Mouse (Mus musculus) midbrain, embryonic 12.5 days (tissue): ENCODE measurements around the gene Pin4. TPM values are rescaled to one million over a fixed set of nuclear protein-coding genes. Genes with fewer than 3 reads are reported as not detected.

Experiments used
- ATAC-seq: fragments of 200-750 bp; cut with Nextera tagmentation; 2 replicates; pipeline ENCODE4 v1.8.0; 2017; ENCODE audit warnings: low read depth, moderate TSS enrichment, moderate library complexity; ENCODE audit not compliant: low FRiP score
- H3K27ac ChIP-seq: fragments of 300-500 bp; sonication (generic); replicated peaks from 2 replicates; pipeline ENCODE4 v1.5.1; 2016; ENCODE audit warnings: mild to moderate bottlenecking
- H3K27me3 ChIP-seq: fragments of 300-500 bp; sonication (generic); 2 replicates; pipeline ENCODE4 v1.6.1; 2016; ENCODE audit warnings: mild to moderate bottlenecking
- H3K36me3 ChIP-seq: fragments of 300-500 bp; sonication (generic); 2 replicates; pipeline ENCODE4 v1.6.1; 2016
- H3K4me1 ChIP-seq: fragments of 300-500 bp; sonication (generic); 2 replicates; pipeline ENCODE4 v1.6.1; 2016
- H3K4me2 ChIP-seq: fragments of 300-500 bp; sonication (generic); replicated peaks from 2 replicates; pipeline ENCODE4 v1.6.1; 2016; ENCODE audit warnings: mild to moderate bottlenecking, moderate library complexity
- H3K4me3 ChIP-seq: fragments of 300-500 bp; sonication (generic); 2 replicates; pipeline ENCODE4 v1.5.1; 2016; ENCODE audit warnings: mild to moderate bottlenecking
- H3K9ac ChIP-seq: fragments of 300-500 bp; sonication (generic); replicated peaks from 2 replicates; pipeline ENCODE4 v1.6.1; 2016; ENCODE audit warnings: mild to moderate bottlenecking, moderate library complexity
- H3K9me3 ChIP-seq: fragments of 300-500 bp; sonication (generic); 2 replicates; pipeline ENCODE4 v1.6.1; 2016; ENCODE audit warnings: mild to moderate bottlenecking
- WGBS: fragments of 180-500 bp; shearing (Covaris S2); methylation state at CpG from one replicate; pipeline ENCODE4 v1.1.7; 2016; 5-methylcytosine and 5-hydroxymethylcytosine counted together
- polyA plus RNA-seq: library from polyadenylated mRNA; unstranded; fragments of >200 nt; fragmentation: Nextera tagmentation; extraction: Ambion mirVana; gene quantifications from 2 replicates; pipeline ENCODE4 v1.2.1, GENCODE M21; 2016

Gene Pin4
- polyA plus RNA-seq, result 75.5 and 79.3 TPM in 2 replicates

GRCm38 (mm10) chrX:102119042-102119864, at the start of gene Pin4:
Gene Pin4, plus strand, starts transcription at chrX:102119447.
- H3K4me1 ChIP-seq, result no peaks in the 10 kb centered on the region
- peak within 1 kb of the TSS; percentile 66 for H3K27ac ChIP-seq
- H3K27me3 ChIP-seq, result peaks cover 4% of the 10 kb centered on the region; the same call in 1 of the 2 replicates
- H3K4me2 ChIP-seq, result peak within 1 kb of the TSS; percentile 61
- peak; percentile 99 for ATAC-seq
- H3K36me3 ChIP-seq, result peaks cover 19% of the 10 kb centered on the region
- H3K9ac ChIP-seq, result peak within 1 kb of the TSS; percentile 67
- H3K4me3 ChIP-seq, result peak within 1 kb of the TSS; percentile 62
- 17% methylated on average over 30 of the region's 30 CpGs for WGBS
- H3K9me3 ChIP-seq, result no peaks in the 10 kb centered on the region

GRCm38 (mm10) chrX:102070591-102071471, 48.4 kb upstream of the Pin4 start, which contains the start of gene Rtl5:
Gene Rtl5, minus strand, starts transcription at chrX:102071304.
- peak within 1 kb of the TSS; percentile 54 for H3K4me3 ChIP-seq
- no peaks in the 10 kb centered on the region for H3K9me3 ChIP-seq
- H3K9ac ChIP-seq, result peak within 1 kb of the TSS; percentile 64
- 20% methylated on average over 59 of the region's 61 CpGs for WGBS
- peaks cover 45% of the 10 kb centered on the region for H3K27me3 ChIP-seq
- H3K36me3 ChIP-seq, result no peaks in the 10 kb centered on the region
- ATAC-seq, result peak; percentile 93
- H3K27ac ChIP-seq, result peak within 1 kb of the TSS; percentile 78
- H3K4me2 ChIP-seq, result peak within 1 kb of the TSS; percentile 61
- H3K4me1 ChIP-seq, result peaks cover 38% of the 10 kb centered on the region

GRCm38 (mm10) chrX:102071517-102071916, 47.7 kb upstream of the Pin4 start:
- WGBS, result 31% methylated on average over 2 of the region's 2 CpGs
- Histone ChIP-seq H3K9ac (peak overlapping the region; percentile 64; the same call in 1 of the 2 replicates), H3K27ac (peak overlapping the region; percentile 78), H3K36me3 (no peaks in the 10 kb centered on the region), H3K4me2 (peak overlapping the region; percentile 61), H3K4me3 (peak overlapping the region; percentile 54), H3K4me1 (peaks cover 37% of the 10 kb centered on the region), H3K9me3 (no peaks in the 10 kb centered on the region), H3K27me3 (peaks cover 44% of the 10 kb centered on the region)
- peak; percentile 28 for ATAC-seq

GRCm38 (mm10) chrX:102073605-102074325, 45.5 kb upstream of the Pin4 start:
- Histone ChIP-seq H3K9me3 (no peaks in the 10 kb centered on the region), H3K27me3 (peaks cover 30% of the 10 kb centered on the region), H3K4me1 (peaks cover 28% of the 10 kb centered on the region), H3K36me3 (no peaks in the 10 kb centered on the region), H3K27ac (no peak overlapping the region), H3K4me3 (no peak overlapping the region), H3K4me2 (no peak overlapping the region), H3K9ac (no peak overlapping the region)
- no peak for ATAC-seq
- 70% methylated on average over 14 of the region's 14 CpGs for WGBS

- no peak overlapping the region for H3K27ac ChIP-seq
- peaks cover 27% of the 10 kb centered on the region for H3K27me3 ChIP-seq
- no peak for ATAC-seq
- WGBS, result 49% methylated on average over 5 of the region's 5 CpGs
- H3K9me3 ChIP-seq, result no peaks in the 10 kb centered on the region
- no peak overlapping the region for H3K9ac ChIP-seq
- H3K4me3 ChIP-seq, result no peak overlapping the region
- no peak overlapping the region for H3K4me2 ChIP-seq
- H3K36me3 ChIP-seq, result no peaks in the 10 kb centered on the region
- H3K4me1 ChIP-seq, result peaks cover 26% of the 10 kb centered on the region
Observed at GRCm38 (mm10) chrX:102074435-102074834, 44.8 kb upstream of the Pin4 start.

- Histone ChIP-seq H3K27me3 (peaks cover 33% of the 10 kb centered on the region), H3K9ac (no peak overlapping the region), H3K4me1 (peaks cover 19% of the 10 kb centered on the region), H3K27ac (no peak overlapping the region), H3K4me3 (no peak overlapping the region), H3K9me3 (no peaks in the 10 kb centered on the region), H3K36me3 (no peaks in the 10 kb centered on the region), H3K4me2 (no peak overlapping the region)
- no peak for ATAC-seq
- WGBS, result 81% methylated on average over 4 of the region's 4 CpGs
Observed at GRCm38 (mm10) chrX:102075158-102075557, 44.1 kb upstream of the Pin4 start.

GRCm38 (mm10) chrX:102076886-102077765, 42.1 kb upstream of the Pin4 start:
- Histone ChIP-seq H3K36me3 (no peaks in the 10 kb centered on the region), H3K4me1 (peaks cover 22% of the 10 kb centered on the region), H3K27ac (no peak overlapping the region), H3K4me2 (no peak overlapping the region), H3K9me3 (no peaks in the 10 kb centered on the region), H3K27me3 (peaks cover 36% of the 10 kb centered on the region), H3K4me3 (no peak overlapping the region), H3K9ac (no peak overlapping the region)
- 90% methylated on average over 7 of the region's 7 CpGs for WGBS
- no peak for ATAC-seq

GRCm38 (mm10) chrX:102081076-102081475, 38.2 kb upstream of the Pin4 start:
- Histone ChIP-seq H3K4me1 (peaks cover 19% of the 10 kb centered on the region), H3K36me3 (no peaks in the 10 kb centered on the region), H3K9me3 (no peaks in the 10 kb centered on the region), H3K27me3 (peaks cover 42% of the 10 kb centered on the region), H3K9ac (no peak overlapping the region), H3K27ac (peak overlapping the region; percentile 92), H3K4me3 (no peak overlapping the region), H3K4me2 (no peak overlapping the region)
- 46% methylated on average over 10 of the region's 10 CpGs for WGBS
- no peak for ATAC-seq

- Histone ChIP-seq H3K9me3 (no peaks in the 10 kb centered on the region), H3K4me2 (peak overlapping the region; percentile 22), H3K4me1 (peaks cover 19% of the 10 kb centered on the region), H3K27me3 (peaks cover 48% of the 10 kb centered on the region), H3K27ac (peak overlapping the region; percentile 92), H3K36me3 (no peaks in the 10 kb centered on the region), H3K9ac (0 out of 2 replicates have a peak overlapping the region, but pooled peaks have one; percentile 24), H3K4me3 (no peak overlapping the region)
- peak; percentile 95 for ATAC-seq
- 32% methylated on average over 7 of the region's 7 CpGs for WGBS
Observed at GRCm38 (mm10) chrX:102081573-102082279, 37.5 kb upstream of the Pin4 start.

GRCm38 (mm10) chrX:102082340-102082739, 36.9 kb upstream of the Pin4 start:
- H3K4me1 ChIP-seq, result peaks cover 19% of the 10 kb centered on the region
- WGBS, result 16% methylated on average over 5 of the region's 5 CpGs
- H3K9me3 ChIP-seq, result no peaks in the 10 kb centered on the region
- H3K4me2 ChIP-seq, result peak overlapping the region; percentile 22
- H3K27me3 ChIP-seq, result peaks cover 51% of the 10 kb centered on the region
- ATAC-seq, result peak; percentile 20; the same call in 1 of the 2 replicates
- peak overlapping the region; percentile 92 for H3K27ac ChIP-seq
- no peaks in the 10 kb centered on the region for H3K36me3 ChIP-seq
- H3K9ac ChIP-seq, result 0 out of 2 replicates have a peak overlapping the region, but pooled peaks have one; percentile 24
- no peak overlapping the region for H3K4me3 ChIP-seq
